Mouse (Mus musculus): ENCODE results near the gene Gdnf. TPM values are rescaled to one million over a fixed set of nuclear protein-coding genes. Genes with fewer than 3 reads are reported as not detected.

Gene Gdnf
- polyA plus RNA-seq, 1 experiment: 0.46 TPM

GRCm38 (mm10) chr15:7813531-7814370 lies 3.1 kb downstream of the Gdnf start:
- no peak for TF ChIP-seq POLR2A (IDR thresholded peaks at IDR 0.05; ENCODE audit: extremely low read depth, insufficient read depth, low read length)
- no peak for TF ChIP-seq CTCF (IDR thresholded peaks at IDR 0.05; ENCODE audit: extremely low read depth, insufficient read depth, low read length)
- H3K4me1 ChIP-seq (ENCODE audit: control insufficient read depth, insufficient read depth, low read length): no peaks in the 10 kb centered on the region
- H3K27ac ChIP-seq (ENCODE audit: insufficient read depth, low read length): no peak overlapping the region

GRCm38 (mm10) chr15:7814371-7814680 lies 3.7 kb downstream of the Gdnf start:
- Histone ChIP-seq H3K27ac (ENCODE audit: insufficient read depth, low read length) (no peak overlapping the region), H3K4me1 (ENCODE audit: control insufficient read depth, insufficient read depth, low read length) (no peaks in the 10 kb centered on the region), H3K4me3 (ENCODE audit: insufficient read depth, low read length) (no peak overlapping the region)
- TF ChIP-seq POLR2A (IDR thresholded peaks at IDR 0.05; ENCODE audit: extremely low read depth, insufficient read depth, low read length) (no peak), CTCF (IDR thresholded peaks at IDR 0.05; ENCODE audit: extremely low read depth, insufficient read depth, low read length) (no peak)

More at GRCm38 (mm10) chr15:7813531-7814370, 3.1 kb downstream of the Gdnf start:
- peak overlapping the region; percentile 38 for H3K4me3 ChIP-seq (ENCODE audit: insufficient read depth, low read length)

GRCm38 (mm10) chr15:7814917-7815316 lies 4.3 kb downstream of the Gdnf start:
- Histone ChIP-seq H3K4me3 (ENCODE audit: insufficient read depth, low read length) (no peak overlapping the region), H3K4me1 (ENCODE audit: control insufficient read depth, insufficient read depth, low read length) (no peaks in the 10 kb centered on the region)

GRCm38 (mm10) chr15:7815521-7815944 lies 4.9 kb downstream of the Gdnf start:
- Histone ChIP-seq H3K4me3 (ENCODE audit: insufficient read depth, low read length) (no peak overlapping the region), H3K27ac (ENCODE audit: insufficient read depth, low read length) (no peak overlapping the region), H3K4me1 (ENCODE audit: control insufficient read depth, insufficient read depth, low read length) (no peaks in the 10 kb centered on the region)
- TF ChIP-seq POLR2A (IDR thresholded peaks at IDR 0.05; ENCODE audit: extremely low read depth, insufficient read depth, low read length) (no peak), CTCF (IDR thresholded peaks at IDR 0.05; ENCODE audit: extremely low read depth, insufficient read depth, low read length) (no peak)

More at GRCm38 (mm10) chr15:7814917-7815316, 4.3 kb downstream of the Gdnf start:
- H3K27ac ChIP-seq (ENCODE audit: insufficient read depth, low read length): no peak overlapping the region
- TF ChIP-seq CTCF (IDR thresholded peaks at IDR 0.05; ENCODE audit: extremely low read depth, insufficient read depth, low read length) (no peak), POLR2A (IDR thresholded peaks at IDR 0.05; ENCODE audit: extremely low read depth, insufficient read depth, low read length) (no peak)

GRCm38 (mm10) chr15:7823886-7824285 lies 13.2 kb downstream of the Gdnf start:
- Histone ChIP-seq H3K4me1 (ENCODE audit: control insufficient read depth, insufficient read depth, low read length) (no peaks in the 10 kb centered on the region), H3K27ac (ENCODE audit: insufficient read depth, low read length) (no peak overlapping the region), H3K4me3 (ENCODE audit: insufficient read depth, low read length) (no peak overlapping the region)
- TF ChIP-seq POLR2A (IDR thresholded peaks at IDR 0.05; ENCODE audit: extremely low read depth, insufficient read depth, low read length) (no peak), CTCF (IDR thresholded peaks at IDR 0.05; ENCODE audit: extremely low read depth, insufficient read depth, low read length) (no peak)

GRCm38 (mm10) chr15:7825530-7825929 lies 14.9 kb downstream of the Gdnf start:
- Histone ChIP-seq H3K27ac (ENCODE audit: insufficient read depth, low read length) (no peak overlapping the region), H3K4me1 (ENCODE audit: control insufficient read depth, insufficient read depth, low read length) (no peaks in the 10 kb centered on the region), H3K4me3 (ENCODE audit: insufficient read depth, low read length) (no peak overlapping the region)
- TF ChIP-seq CTCF (IDR thresholded peaks at IDR 0.05; ENCODE audit: extremely low read depth, insufficient read depth, low read length) (no peak), POLR2A (IDR thresholded peaks at IDR 0.05; ENCODE audit: extremely low read depth, insufficient read depth, low read length) (no peak)

GRCm38 (mm10) chr15:7835404-7835803 lies 24.8 kb downstream of the Gdnf start:
- TF ChIP-seq CTCF (IDR thresholded peaks at IDR 0.05; ENCODE audit: extremely low read depth, insufficient read depth, low read length): no peak
- TF ChIP-seq POLR2A (IDR thresholded peaks at IDR 0.05; ENCODE audit: extremely low read depth, insufficient read depth, low read length): no peak
- Histone ChIP-seq H3K4me1 (ENCODE audit: control insufficient read depth, insufficient read depth, low read length) (no peaks in the 10 kb centered on the region), H3K27ac (ENCODE audit: insufficient read depth, low read length) (no peak overlapping the region), H3K4me3 (ENCODE audit: insufficient read depth, low read length) (no peak overlapping the region)

GRCm38 (mm10) chr15:7838060-7838920 lies 27.6 kb downstream of the Gdnf start:
- TF ChIP-seq CTCF (IDR thresholded peaks at IDR 0.05; ENCODE audit: extremely low read depth, insufficient read depth, low read length) (no peak), POLR2A (IDR thresholded peaks at IDR 0.05; ENCODE audit: extremely low read depth, insufficient read depth, low read length) (no peak)
- Histone ChIP-seq H3K4me1 (ENCODE audit: control insufficient read depth, insufficient read depth, low read length) (no peaks in the 10 kb centered on the region), H3K4me3 (ENCODE audit: insufficient read depth, low read length) (no peak overlapping the region), H3K27ac (ENCODE audit: insufficient read depth, low read length) (no peak overlapping the region)

GRCm38 (mm10) chr15:7838921-7839309 lies 28.3 kb downstream of the Gdnf start:
- Histone ChIP-seq H3K4me3 (ENCODE audit: insufficient read depth, low read length) (no peak overlapping the region), H3K27ac (ENCODE audit: insufficient read depth, low read length) (no peak overlapping the region), H3K4me1 (ENCODE audit: control insufficient read depth, insufficient read depth, low read length) (no peaks in the 10 kb centered on the region)
- TF ChIP-seq CTCF (IDR thresholded peaks at IDR 0.05; ENCODE audit: extremely low read depth, insufficient read depth, low read length): no peak
- no peak for TF ChIP-seq POLR2A (IDR thresholded peaks at IDR 0.05; ENCODE audit: extremely low read depth, insufficient read depth, low read length)
